Mouse (Mus musculus): ENCODE measurements around the gene Sfxn5. TPM values are rescaled to one million over a fixed set of nuclear protein-coding genes. Genes with fewer than 3 reads are reported as not detected.

Sfxn5 gene
- total RNA-seq, 2 experiments from 2014 or later, result 0.84 to 1.7 TPM

GRCm38 (mm10) chr6:85339273-85339901 lies 6.2 kb upstream of the Sfxn5 start:
- no peak for ATAC-seq (replicated peaks; ENCODE audit: low FRiP score, poor library complexity, severe bottlenecking)

- ATAC-seq (replicated peaks; ENCODE audit: low FRiP score, poor library complexity, severe bottlenecking), result no peak
Measured at GRCm38 (mm10) chr6:85336944-85337343, 3.7 kb upstream of the Sfxn5 start.

GRCm38 (mm10) chr6:85335352-85335751 lies 2.1 kb upstream of the Sfxn5 start:
- no peak for ATAC-seq (replicated peaks; ENCODE audit: low FRiP score, poor library complexity, severe bottlenecking)

- no peak for ATAC-seq (replicated peaks; ENCODE audit: low FRiP score, poor library complexity, severe bottlenecking)
Measured at GRCm38 (mm10) chr6:85334851-85335250, 1.6 kb upstream of the Sfxn5 start.

GRCm38 (mm10) chr6:85334251-85334650 lies 1.0 kb upstream of the Sfxn5 start:
- ATAC-seq (replicated peaks; ENCODE audit: low FRiP score, poor library complexity, severe bottlenecking), result no peak

- ATAC-seq (replicated peaks; ENCODE audit: low FRiP score, poor library complexity, severe bottlenecking), result no peak
Measured at GRCm38 (mm10) chr6:85333732-85334131, 510 bp upstream of the Sfxn5 start.

GRCm38 (mm10) chr6:85332351-85332999 lies 747 bp downstream of the Sfxn5 start:
- ATAC-seq (replicated peaks; ENCODE audit: low FRiP score, poor library complexity, severe bottlenecking), result peak; percentile 23; the same call in 1 of the 2 replicates

- no peak for ATAC-seq (replicated peaks; ENCODE audit: low FRiP score, poor library complexity, severe bottlenecking)
Measured at GRCm38 (mm10) chr6:85331736-85332135, 1.5 kb downstream of the Sfxn5 start.

GRCm38 (mm10) chr6:85331221-85331735 lies 1.9 kb downstream of the Sfxn5 start:
- no peak for ATAC-seq (replicated peaks; ENCODE audit: low FRiP score, poor library complexity, severe bottlenecking)

- ATAC-seq (replicated peaks; ENCODE audit: low FRiP score, poor library complexity, severe bottlenecking), result no peak
Measured at GRCm38 (mm10) chr6:85329666-85330185, 3.5 kb downstream of the Sfxn5 start.

GRCm38 (mm10) chr6:85326564-85326963 lies 6.7 kb downstream of the Sfxn5 start:
- ATAC-seq (replicated peaks; ENCODE audit: low FRiP score, poor library complexity, severe bottlenecking), result no peak

- no peak for ATAC-seq (replicated peaks; ENCODE audit: low FRiP score, poor library complexity, severe bottlenecking)
Measured at GRCm38 (mm10) chr6:85325109-85325508, 8.1 kb downstream of the Sfxn5 start.

- 0 out of 2 replicates have a peak, but pooled peaks have one; percentile 14 for ATAC-seq (replicated peaks; ENCODE audit: low FRiP score, poor library complexity, severe bottlenecking)
Measured at GRCm38 (mm10) chr6:85320445-85320866, 12.8 kb downstream of the Sfxn5 start.

GRCm38 (mm10) chr6:85316211-85316610 lies 17.0 kb downstream of the Sfxn5 start:
- no peak for ATAC-seq (replicated peaks; ENCODE audit: low FRiP score, poor library complexity, severe bottlenecking)

GRCm38 (mm10) chr6:85314064-85314798 lies 19.0 kb downstream of the Sfxn5 start:
- ATAC-seq (replicated peaks; ENCODE audit: low FRiP score, poor library complexity, severe bottlenecking), result no peak

- ATAC-seq (replicated peaks; ENCODE audit: low FRiP score, poor library complexity, severe bottlenecking), result no peak
Measured at GRCm38 (mm10) chr6:85307894-85308293, 25.3 kb downstream of the Sfxn5 start.

- ATAC-seq (replicated peaks; ENCODE audit: low FRiP score, poor library complexity, severe bottlenecking), result no peak
Measured at GRCm38 (mm10) chr6:85306375-85306774, 26.8 kb downstream of the Sfxn5 start.

GRCm38 (mm10) chr6:85305826-85306225 lies 27.4 kb downstream of the Sfxn5 start:
- no peak for ATAC-seq (replicated peaks; ENCODE audit: low FRiP score, poor library complexity, severe bottlenecking)

- no peak for ATAC-seq (replicated peaks; ENCODE audit: low FRiP score, poor library complexity, severe bottlenecking)
Measured at GRCm38 (mm10) chr6:85304966-85305365, 28.3 kb downstream of the Sfxn5 start.

GRCm38 (mm10) chr6:85302326-85303055 lies 30.7 kb downstream of the Sfxn5 start:
- no peak; the same call in 1 of the 2 replicates for ATAC-seq (replicated peaks; ENCODE audit: low FRiP score, poor library complexity, severe bottlenecking)
